Mouse (Mus musculus): ENCODE measurements around the gene Wasf1.

Wasf1 gene

GRCm38 (mm10) chr10:40983761-40984160, 100.5 kb downstream of the Wasf1 start:
- DNase-seq (ENCODE audit: low spot score) = no peak

DNA sequence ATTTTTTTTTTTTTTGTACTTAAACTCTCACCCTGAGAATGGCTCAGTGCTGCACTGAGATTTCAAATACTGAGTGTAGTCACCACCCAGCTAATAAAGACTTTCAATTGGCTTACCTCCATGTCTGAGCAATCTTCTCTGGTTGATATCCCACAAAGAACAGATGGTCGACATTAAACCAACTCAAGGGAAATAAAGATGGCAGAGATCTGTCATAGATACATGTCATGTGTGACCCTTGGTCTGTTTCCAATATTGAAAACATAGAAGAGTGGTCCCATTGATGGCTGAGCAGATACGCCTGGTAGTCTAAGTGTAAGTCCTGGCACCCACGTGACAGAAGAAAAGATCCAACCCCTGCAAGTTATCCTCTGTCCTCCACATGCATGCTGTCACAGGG, 101.3 kb downstream of the Wasf1 start:
- no peak for DNase-seq (ENCODE audit: low spot score)

DNA sequence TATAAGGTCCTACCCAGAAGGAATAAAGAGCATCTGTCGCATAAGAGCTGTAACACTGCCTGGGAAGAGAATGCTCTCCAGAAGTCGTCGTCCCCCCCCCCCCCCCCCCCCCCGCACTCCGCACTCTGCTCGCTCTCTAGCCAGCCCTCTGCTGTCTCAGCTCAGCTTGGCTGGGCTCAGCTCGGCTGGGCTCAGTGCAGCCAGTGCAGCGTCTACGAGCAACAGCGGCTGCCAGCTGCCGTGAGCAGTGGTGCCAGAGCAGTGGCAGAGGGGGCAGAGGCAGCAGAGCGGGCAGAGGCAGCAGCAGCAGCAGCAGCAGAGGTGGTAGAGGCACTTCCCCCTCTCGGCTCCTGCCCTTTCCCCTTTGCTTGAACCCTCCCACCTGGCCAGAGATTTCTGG, 102.1 kb downstream of the Wasf1 start:
- DNase-seq (ENCODE audit: low spot score) = no peak
